Mouse (Mus musculus) midbrain, embryonic 10.5 days (tissue): ENCODE measurements around the gene Tiam1. TPM values are rescaled to one million over a fixed set of nuclear protein-coding genes. Genes with fewer than 3 reads are reported as not detected.

Source experiments
- DNase-seq: peaks from one replicate; pipeline ENCODE4 v3.0.0-alpha.2; 2017; ENCODE audit warnings: low spot score
- H3K27ac ChIP-seq: fragments of 300-500 bp; sonication (generic); replicated peaks from 2 replicates; pipeline ENCODE4 v1.5.1; 2016; ENCODE audit warnings: mild to moderate bottlenecking
- H3K27me3 ChIP-seq: fragments of 300-500 bp; sonication (generic); 2 replicates; pipeline ENCODE4 v1.6.1; 2016; ENCODE audit warnings: low read depth, mild to moderate bottlenecking; ENCODE audit not compliant: poor library complexity, severe bottlenecking
- H3K36me3 ChIP-seq: fragments of 300-500 bp; sonication (generic); 2 replicates; pipeline ENCODE4 v1.6.1; 2016; ENCODE audit warnings: mild to moderate bottlenecking, moderate library complexity
- H3K4me1 ChIP-seq: fragments of 300-500 bp; sonication (generic); 2 replicates; pipeline ENCODE4 v1.6.1; 2016
- H3K4me3 ChIP-seq: fragments of 300-500 bp; sonication (generic); 2 replicates; pipeline ENCODE4 v1.5.1; 2016; ENCODE audit warnings: mild to moderate bottlenecking, moderate library complexity
- H3K9me3 ChIP-seq: fragments of 300-500 bp; sonication (generic); replicated peaks from 2 replicates; pipeline ENCODE4 v1.6.1; 2016; ENCODE audit warnings: mild to moderate bottlenecking
- WGBS: fragments of 180-500 bp; shearing (Covaris S2); methylation state at CpG from one replicate; pipeline ENCODE4 v1.1.7; 2016; 5-methylcytosine and 5-hydroxymethylcytosine counted together
- polyA plus RNA-seq: library from polyadenylated mRNA; unstranded; fragments of >200 nt; fragmentation: Nextera tagmentation; extraction: Ambion mirVana; gene quantifications from 2 replicates; pipeline ENCODE4 v1.2.1, GENCODE M21; 2016

Gene Tiam1
- polyA plus RNA-seq, 1 experiment from 2014 or later = 13.8 TPM

DNA sequence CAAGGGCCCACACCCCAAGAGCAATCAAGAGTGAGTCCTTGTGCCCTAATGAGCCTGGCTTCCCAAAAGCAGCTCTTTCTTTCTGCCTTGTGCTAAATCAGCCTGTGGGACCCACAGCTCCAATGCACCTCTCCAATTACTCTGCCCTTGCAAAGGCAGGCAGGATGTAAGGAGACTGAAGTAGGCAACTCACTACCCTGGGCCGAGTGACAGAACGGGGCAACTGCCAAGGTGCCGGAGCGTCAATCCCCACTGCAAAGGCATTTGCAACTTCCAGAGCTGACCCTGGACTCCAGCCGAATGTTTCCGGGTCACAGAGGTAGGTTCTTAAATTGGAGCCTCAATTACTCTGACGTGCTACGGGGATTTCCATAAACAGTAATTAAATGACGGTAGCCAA lies 257.9 kb downstream of the Tiam1 start:
- H3K27me3 ChIP-seq = no peaks in the 10 kb centered on the region
- peaks cover 18% of the 10 kb centered on the region for H3K36me3 ChIP-seq
- peaks cover 9% of the 10 kb centered on the region for H3K4me1 ChIP-seq
- H3K9me3 ChIP-seq = no peaks in the 10 kb centered on the region
- H3K4me3 ChIP-seq = no peak overlapping the region
- H3K27ac ChIP-seq = no peak overlapping the region
- 88% methylated on average over 9 of the region's 9 CpGs for WGBS
- DNase-seq = no peak

DNA sequence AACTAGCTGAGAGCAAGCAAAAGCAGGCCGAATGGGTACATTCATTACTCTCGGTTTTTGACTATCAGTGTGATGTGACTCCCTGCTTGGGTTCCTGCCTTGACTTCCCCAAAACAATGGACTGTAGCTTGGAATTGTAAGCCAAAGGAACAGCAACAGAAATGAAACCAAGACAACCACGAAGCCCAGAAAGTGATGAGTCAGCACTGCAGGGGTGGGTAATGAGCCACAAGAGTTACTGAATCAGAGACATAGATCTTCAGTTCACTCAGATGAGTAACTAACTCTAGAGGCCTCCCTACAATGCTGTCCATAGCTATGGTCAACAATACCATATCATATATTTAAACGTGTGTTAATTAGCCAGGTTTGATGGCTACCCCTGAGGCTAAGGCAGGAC lies 259.7 kb downstream of the Tiam1 start:
- peaks cover 18% of the 10 kb centered on the region for H3K36me3 ChIP-seq
- no peaks in the 10 kb centered on the region for H3K9me3 ChIP-seq
- no peaks in the 10 kb centered on the region for H3K27me3 ChIP-seq
- H3K4me1 ChIP-seq = no peaks in the 10 kb centered on the region
- no peak overlapping the region for H3K4me3 ChIP-seq
- DNase-seq = no peak
- H3K27ac ChIP-seq = no peak overlapping the region
- 95% methylated on average over 4 of the region's 4 CpGs for WGBS

DNA sequence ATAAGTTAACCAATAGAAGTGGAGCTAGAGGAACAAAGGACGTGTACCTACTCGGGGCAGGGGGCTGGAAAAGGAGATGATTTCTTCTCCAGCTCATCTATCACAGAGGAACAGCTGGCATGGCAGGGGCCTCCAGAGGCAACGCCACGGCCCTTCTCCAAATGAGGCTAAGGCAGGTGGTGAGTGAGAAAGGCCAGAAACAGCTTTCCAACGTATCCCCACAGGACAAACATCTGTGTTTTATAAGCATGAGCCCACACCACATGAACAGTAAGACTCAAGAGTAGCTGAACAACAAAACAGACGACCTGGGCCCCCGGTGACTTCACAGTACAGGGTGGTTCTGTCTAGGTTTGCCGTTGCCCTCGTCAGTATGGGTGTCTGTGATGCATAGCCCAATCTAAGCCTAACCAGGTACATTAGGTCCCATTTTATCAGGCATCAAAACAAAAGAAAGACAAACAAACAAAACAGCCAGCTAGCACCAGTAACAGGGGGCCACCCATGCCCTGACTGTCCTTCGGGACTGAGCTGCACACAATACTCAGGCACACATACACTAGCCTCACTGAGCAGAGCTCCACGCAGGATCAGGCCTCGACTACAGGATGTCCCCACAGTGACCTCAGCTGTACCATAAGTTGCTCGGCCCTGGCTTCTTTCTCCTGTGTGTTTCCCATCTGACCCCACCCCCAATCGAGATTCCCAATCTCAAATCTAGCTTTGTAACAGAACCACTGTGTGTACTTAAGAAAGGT lies 260.9 kb downstream of the Tiam1 start:
- no peak overlapping the region for H3K4me3 ChIP-seq
- H3K4me1 ChIP-seq = no peaks in the 10 kb centered on the region
- 86% methylated on average over 14 of the region's 14 CpGs for WGBS
- H3K36me3 ChIP-seq = peaks cover 18% of the 10 kb centered on the region
- H3K27me3 ChIP-seq = no peaks in the 10 kb centered on the region
- H3K27ac ChIP-seq = no peak overlapping the region
- H3K9me3 ChIP-seq = no peaks in the 10 kb centered on the region
- no peak for DNase-seq

DNA sequence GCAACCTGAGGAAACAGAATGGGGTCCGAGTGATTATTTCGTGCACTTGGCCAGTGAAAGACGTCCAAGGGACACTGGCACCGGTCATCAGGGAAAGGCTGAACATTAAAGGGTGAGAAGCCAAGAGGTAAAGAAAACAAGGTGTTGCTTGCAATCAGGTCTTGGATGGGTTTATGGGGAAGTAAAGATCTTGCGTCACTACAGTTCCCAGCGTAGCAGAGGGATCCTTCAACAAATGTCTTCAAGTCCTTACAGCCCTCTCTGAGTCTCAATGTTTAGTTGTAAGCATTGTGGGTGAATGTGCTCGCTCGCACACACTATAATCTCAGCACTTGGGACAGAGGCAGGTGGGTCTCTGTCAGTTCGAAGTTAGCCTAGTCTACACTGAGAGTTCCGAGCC lies 266.4 kb downstream of the Tiam1 start:
- H3K4me1 ChIP-seq = peaks cover 28% of the 10 kb centered on the region
- H3K27ac ChIP-seq = no peak overlapping the region
- H3K4me3 ChIP-seq = no peak overlapping the region
- H3K36me3 ChIP-seq = peaks cover 18% of the 10 kb centered on the region
- WGBS = 96% methylated on average over 10 of the region's 10 CpGs
- DNase-seq = no peak
- no peaks in the 10 kb centered on the region; the same call in 1 of the 2 replicates for H3K27me3 ChIP-seq
- peaks cover 7% of the 10 kb centered on the region; the same call in 1 of the 2 replicates for H3K9me3 ChIP-seq

DNA sequence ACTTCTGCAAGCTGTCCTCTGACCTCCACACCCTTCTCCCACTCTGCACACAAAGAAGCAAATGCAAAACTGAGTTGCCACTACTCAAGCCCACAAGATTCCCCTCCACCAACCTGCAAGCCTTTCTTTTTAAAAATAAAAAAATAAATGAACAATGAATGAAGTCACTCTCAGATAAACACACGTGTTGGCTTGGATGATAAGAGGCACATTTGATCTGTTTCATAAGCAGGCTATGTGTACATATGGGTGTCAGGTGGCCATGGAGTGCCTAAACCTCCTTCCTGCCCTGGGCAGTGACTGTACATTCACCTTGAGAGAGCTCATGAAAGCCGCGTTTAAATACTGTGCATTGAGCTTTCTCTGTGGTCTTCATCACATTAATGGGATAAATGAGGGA lies 267.5 kb downstream of the Tiam1 start:
- H3K9me3 ChIP-seq = peaks cover 7% of the 10 kb centered on the region; the same call in 1 of the 2 replicates
- 94% methylated on average over 3 of the region's 3 CpGs for WGBS
- DNase-seq = no peak
- H3K36me3 ChIP-seq = peaks cover 20% of the 10 kb centered on the region
- H3K4me1 ChIP-seq = peaks cover 32% of the 10 kb centered on the region
- no peak overlapping the region for H3K27ac ChIP-seq
- no peaks in the 10 kb centered on the region; the same call in 1 of the 2 replicates for H3K27me3 ChIP-seq
- H3K4me3 ChIP-seq = no peak overlapping the region

DNA sequence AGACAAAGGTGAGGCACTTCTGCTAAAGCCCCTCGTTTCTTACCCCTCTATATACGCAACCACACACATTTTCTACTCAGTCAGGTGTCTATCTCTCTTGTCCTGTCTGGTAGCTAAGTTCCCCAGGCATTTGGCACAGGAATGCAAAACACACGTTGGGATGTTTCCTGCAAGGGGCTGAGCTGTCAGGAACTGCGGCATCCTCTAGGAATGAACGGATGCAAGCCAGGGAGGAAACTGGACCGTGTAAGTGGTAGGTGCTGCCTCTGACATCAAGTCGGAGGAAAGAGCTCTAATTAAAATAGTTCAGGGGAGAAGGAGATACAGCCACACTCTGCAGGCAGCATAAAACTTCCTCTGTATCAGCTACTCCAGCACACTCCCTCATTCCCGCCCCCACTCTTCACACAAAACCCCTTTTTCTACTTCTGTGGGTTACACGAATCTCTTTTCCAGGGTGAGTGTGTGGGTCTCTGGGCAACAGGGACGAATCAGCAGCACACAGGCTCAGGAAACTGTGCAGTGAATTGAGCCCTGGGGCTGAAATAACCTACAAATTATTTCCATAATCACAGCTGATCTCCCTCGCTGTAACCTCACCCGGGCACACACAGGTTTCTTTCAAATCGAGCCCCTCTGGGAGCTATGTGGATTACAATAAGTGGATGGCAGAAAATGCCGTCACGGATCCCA lies 269.4 kb downstream of the Tiam1 start:
- peaks cover 28% of the 10 kb centered on the region for H3K36me3 ChIP-seq
- H3K27ac ChIP-seq = no peak overlapping the region
- H3K4me1 ChIP-seq = peaks cover 32% of the 10 kb centered on the region
- H3K4me3 ChIP-seq = no peak overlapping the region
- DNase-seq = no peak
- WGBS = 69% methylated on average over 15 of the region's 15 CpGs
- H3K9me3 ChIP-seq = peaks cover 7% of the 10 kb centered on the region; the same call in 1 of the 2 replicates
- H3K27me3 ChIP-seq = no peaks in the 10 kb centered on the region; the same call in 1 of the 2 replicates

DNA sequence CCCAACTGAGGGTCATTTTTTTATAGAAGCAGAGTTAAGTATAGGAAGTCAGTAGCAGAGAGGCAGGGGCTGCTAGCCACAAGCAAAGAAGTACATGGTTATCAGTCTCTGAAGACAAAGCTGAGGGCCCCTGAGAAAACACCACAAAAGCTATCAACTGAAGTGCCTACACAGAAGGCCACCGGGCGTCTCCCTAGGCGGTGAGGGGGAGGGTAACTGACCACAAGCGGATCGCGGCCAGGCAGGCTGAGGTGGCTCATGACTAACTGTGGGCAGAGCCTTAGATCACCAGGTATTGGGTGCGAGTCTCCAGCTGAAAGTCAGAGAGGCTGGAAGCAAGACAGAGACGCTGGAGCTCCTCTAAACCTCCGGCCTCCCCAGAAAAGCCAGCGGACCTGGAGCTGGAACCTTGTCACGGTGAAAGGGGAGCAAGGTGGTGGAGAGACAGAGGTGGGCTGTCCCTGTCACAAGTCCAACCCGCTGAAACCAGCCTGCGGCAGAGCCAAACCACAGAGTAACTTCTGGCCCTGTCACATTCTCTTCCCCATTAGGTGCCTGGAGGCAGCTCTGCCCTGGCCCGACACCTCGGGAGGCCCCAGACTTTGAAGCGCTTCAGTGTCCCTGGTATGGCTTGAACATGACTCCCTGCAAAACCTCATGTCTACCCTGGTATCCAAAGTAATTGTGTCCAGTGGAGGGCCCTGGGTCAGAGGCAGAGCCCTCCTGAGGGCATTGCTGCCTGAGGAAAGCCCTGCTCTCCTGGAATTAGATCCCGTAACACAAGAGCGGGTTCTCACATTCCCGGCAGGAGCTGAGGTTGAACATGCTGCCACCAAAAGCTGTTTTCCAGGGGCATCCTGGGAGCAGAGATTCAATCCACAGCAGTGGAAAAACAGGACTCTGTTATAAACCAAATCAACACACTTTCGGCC lies 271.3 kb downstream of the Tiam1 start:
- H3K4me3 ChIP-seq = no peak overlapping the region
- H3K36me3 ChIP-seq = peaks cover 35% of the 10 kb centered on the region
- DNase-seq = no peak
- H3K27me3 ChIP-seq = no peaks in the 10 kb centered on the region; the same call in 1 of the 2 replicates
- WGBS = 84% methylated on average over 20 of the region's 20 CpGs
- peaks cover 10% of the 10 kb centered on the region; the same call in 1 of the 2 replicates for H3K9me3 ChIP-seq
- peak overlapping the region; percentile 55 for H3K27ac ChIP-seq
- peaks cover 32% of the 10 kb centered on the region for H3K4me1 ChIP-seq

DNA sequence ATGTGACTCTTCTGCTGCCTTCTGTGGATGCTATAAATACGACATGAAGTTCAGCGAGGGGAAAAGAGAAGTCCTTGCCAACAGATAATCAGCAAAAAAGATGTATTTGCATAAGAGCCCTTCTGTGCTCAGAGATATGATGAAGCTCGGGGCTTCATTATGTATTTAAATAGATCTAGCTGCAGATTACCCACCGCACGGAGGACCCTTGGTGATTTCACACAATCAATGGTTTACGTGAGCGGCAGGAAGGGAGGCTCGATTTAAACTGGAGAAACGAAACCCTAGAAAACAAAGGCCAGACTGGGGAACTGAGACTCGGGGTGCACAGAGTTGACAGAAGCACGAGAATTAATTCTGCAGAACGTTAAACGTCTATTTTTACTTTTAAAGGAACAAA lies 272.2 kb downstream of the Tiam1 start:
- no peak for DNase-seq
- Histone ChIP-seq H3K9me3 (peaks cover 12% of the 10 kb centered on the region; the same call in 1 of the 2 replicates), H3K4me3 (no peak overlapping the region), H3K4me1 (peaks cover 32% of the 10 kb centered on the region), H3K27ac (no peak overlapping the region), H3K36me3 (peaks cover 36% of the 10 kb centered on the region), H3K27me3 (no peaks in the 10 kb centered on the region; the same call in 1 of the 2 replicates)
- WGBS = 89% methylated on average over 13 of the region's 13 CpGs

DNA sequence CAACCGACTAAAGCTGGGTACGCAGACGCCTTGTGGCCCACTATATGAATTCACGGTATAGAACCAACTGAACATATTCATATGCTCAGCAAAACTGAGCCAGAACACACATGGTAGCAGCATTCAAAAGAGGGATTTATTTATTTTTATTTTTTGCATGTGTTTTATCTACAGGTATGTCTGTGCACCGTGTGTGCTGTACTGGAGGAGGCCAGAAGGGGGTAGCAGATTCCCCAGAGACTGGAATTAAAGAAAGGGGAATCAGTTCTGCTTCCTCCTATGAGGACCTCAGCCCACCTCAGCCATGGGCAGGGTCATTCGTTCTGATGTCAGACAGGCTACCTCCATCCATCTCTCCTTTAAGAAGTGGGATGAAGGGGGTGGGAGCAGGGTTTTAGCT lies 273.5 kb downstream of the Tiam1 start:
- peaks cover 34% of the 10 kb centered on the region for H3K36me3 ChIP-seq
- 95% methylated on average over 6 of the region's 6 CpGs for WGBS

DNA sequence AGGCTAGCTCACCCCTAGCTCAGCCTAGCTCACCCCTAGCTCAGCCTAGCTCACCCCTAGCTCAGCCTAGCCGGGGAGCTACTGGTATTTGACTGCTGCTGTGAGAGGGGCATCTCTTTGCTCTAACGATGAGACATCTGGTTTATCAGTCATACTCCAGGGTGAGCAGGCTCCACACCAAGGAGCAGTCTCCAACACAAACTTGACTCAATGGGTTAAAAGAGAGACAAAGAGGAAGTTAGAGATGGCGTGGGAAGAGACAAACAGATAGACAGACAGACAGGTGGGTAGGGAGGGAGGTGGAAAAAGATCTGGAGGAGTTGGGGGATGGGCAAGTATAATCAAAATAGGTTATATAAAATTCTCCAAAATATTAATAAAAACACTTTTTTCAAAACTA lies 275.1 kb downstream of the Tiam1 start:
- H3K27ac ChIP-seq = no peak overlapping the region
- H3K36me3 ChIP-seq = peaks cover 34% of the 10 kb centered on the region
- peaks cover 24% of the 10 kb centered on the region for H3K4me1 ChIP-seq
- H3K9me3 ChIP-seq = 0 out of 2 replicates have a peak, but pooled peaks cover 6% of the 10 kb centered on the region
- H3K4me3 ChIP-seq = no peak overlapping the region
- WGBS = 93% methylated on average over 3 of the region's 3 CpGs
- no peaks in the 10 kb centered on the region; the same call in 1 of the 2 replicates for H3K27me3 ChIP-seq
- DNase-seq = no peak

More for the DNA sequence above, 273.5 kb downstream of the Tiam1 start:
- Histone ChIP-seq H3K4me3 (no peak overlapping the region), H3K27me3 (no peaks in the 10 kb centered on the region; the same call in 1 of the 2 replicates), H3K9me3 (0 out of 2 replicates have a peak, but pooled peaks cover 6% of the 10 kb centered on the region), H3K4me1 (peaks cover 32% of the 10 kb centered on the region), H3K27ac (no peak overlapping the region)
- DNase-seq = no peak

DNA sequence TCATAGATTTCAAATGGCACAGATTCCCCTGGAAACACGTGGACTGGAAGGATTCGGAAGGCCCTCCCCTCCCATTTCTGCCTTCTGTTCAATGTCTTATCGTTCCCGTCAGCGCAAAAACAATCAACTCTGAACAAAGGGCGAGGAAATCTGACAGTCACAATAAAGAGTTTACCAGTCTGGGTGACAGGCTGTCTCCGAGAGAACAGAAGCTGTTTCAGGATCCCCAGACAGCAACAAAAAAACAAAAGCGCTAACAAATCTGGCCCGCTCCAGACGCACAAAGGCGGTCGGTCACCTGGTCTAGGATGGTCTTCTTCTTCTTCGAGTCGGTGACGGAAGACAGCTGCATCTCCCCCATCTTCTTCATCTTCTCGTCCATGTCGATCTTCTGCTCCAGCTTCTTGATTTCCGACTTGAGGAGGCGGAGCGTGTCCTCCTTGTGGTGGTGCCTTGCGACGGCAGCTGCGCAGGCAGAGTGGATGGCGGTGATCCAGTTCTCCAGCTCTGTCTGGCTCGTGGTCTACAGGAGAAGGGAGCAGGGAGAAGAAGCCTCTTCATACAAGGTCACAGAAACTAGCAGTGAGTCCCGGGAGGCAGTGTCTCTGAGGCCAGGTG lies 276.2 kb downstream of the Tiam1 start:
- H3K27me3 ChIP-seq = no peaks in the 10 kb centered on the region; the same call in 1 of the 2 replicates
- 0 out of 2 replicates have a peak, but pooled peaks cover 6% of the 10 kb centered on the region for H3K9me3 ChIP-seq
- WGBS = 94% methylated on average over 26 of the region's 26 CpGs
- no peak overlapping the region for H3K4me3 ChIP-seq
- no peak for DNase-seq
- H3K4me1 ChIP-seq = peaks cover 24% of the 10 kb centered on the region
- H3K27ac ChIP-seq = no peak overlapping the region
- peaks cover 34% of the 10 kb centered on the region for H3K36me3 ChIP-seq

DNA sequence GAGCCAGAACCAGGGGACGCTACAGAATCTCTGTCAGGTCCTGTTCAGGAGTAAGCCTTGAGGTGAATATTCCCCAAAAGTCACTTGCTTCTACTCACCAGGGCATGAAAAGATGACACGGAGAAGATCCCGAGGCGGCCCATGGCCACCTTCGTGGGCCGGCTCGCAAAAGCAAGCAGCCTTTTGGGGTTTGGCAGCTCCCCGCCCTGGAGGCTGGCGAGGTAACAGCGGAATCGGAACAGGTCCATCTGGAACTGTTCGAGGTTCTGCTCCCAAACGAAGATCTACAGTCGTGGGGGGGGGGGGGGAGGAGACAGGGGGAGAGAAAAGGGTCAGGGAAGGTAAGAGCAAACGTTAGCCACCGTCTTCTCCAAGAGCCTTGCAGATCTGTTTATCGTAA lies 278.4 kb downstream of the Tiam1 start:
- 0 out of 2 replicates have a peak, but pooled peaks cover 6% of the 10 kb centered on the region for H3K9me3 ChIP-seq
- H3K4me3 ChIP-seq = no peak overlapping the region
- WGBS = 88% methylated on average over 17 of the region's 17 CpGs
- H3K4me1 ChIP-seq = peaks cover 30% of the 10 kb centered on the region
- no peaks in the 10 kb centered on the region; the same call in 1 of the 2 replicates for H3K27me3 ChIP-seq
- H3K27ac ChIP-seq = no peak overlapping the region
- DNase-seq = no peak
- H3K36me3 ChIP-seq = peaks cover 28% of the 10 kb centered on the region
